Mouse (Mus musculus): Measurements from ENCODE around the gene Actr3b. TPM values are rescaled to one million over a fixed set of nuclear protein-coding genes. Genes with fewer than 3 reads are reported as not detected.

Gene Actr3b
- polyA plus RNA-seq, 1 experiment from 2014 or later: 38.9 TPM

DNA sequence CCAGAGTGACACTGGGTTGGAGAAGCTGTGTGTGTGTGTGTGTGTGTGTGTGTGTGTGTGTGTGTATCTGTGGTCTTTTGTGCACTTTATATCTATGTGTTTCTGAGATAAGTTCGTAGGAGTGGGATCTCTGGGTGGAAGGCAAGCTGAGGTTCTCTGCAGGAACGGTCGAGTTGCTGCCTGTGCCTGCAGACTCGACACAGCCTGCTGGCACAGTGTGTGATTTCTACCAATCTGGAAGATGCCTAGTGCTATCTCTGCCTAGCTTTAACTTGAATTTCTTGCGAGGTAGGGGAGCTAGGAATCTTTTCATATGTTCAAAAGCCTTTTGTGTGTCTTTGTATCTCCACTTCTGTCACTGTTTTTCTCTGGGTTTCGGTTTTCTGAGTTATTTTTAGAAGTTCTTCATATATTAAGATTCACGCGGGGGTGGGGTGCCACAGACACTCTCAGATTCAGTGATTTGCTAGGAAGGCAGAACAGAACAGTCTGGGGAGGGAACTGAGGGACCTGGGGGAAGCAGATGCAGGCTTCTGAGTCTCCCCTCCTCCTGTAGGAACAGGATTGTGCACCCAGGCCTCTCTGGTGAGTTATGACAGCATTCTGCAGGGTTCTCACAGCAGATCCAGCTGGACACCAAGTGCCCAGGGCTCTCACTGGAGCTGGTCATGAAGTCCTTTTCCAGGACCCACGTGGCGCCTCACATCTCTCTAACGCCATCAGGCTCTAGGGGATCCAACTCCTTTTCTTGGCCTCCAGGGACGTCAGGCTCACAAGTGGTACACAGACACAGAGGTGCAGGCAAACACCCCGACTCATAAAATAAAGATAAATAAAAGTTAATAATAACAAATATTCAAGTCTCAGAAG is 14.4 kb downstream of the Actr3b start:
- Histone ChIP-seq H3K36me3 (peaks cover 3% of the 10 kb centered on the region; the same call in 1 of the 2 replicates), H3K4me1 (replicated peaks) (peaks cover 17% of the 10 kb centered on the region), H3K9me3 (replicated peaks) (peaks cover 11% of the 10 kb centered on the region; the same call in 1 of the 2 replicates), H3K27me3 (replicated peaks) (no peaks in the 10 kb centered on the region), H3K9ac (peak overlapping the region; percentile 51), H3K4me3 (no peak overlapping the region), H3K4me2 (peak overlapping the region; percentile 42), H3K27ac (ENCODE audit: poor library complexity, severe bottlenecking) (peak overlapping the region; percentile 42)
- WGBS: 40% methylated on average over 13 of the region's 13 CpGs
- no peak for ATAC-seq (ENCODE audit: insufficient number of reproducible peaks, low FRiP score)

DNA sequence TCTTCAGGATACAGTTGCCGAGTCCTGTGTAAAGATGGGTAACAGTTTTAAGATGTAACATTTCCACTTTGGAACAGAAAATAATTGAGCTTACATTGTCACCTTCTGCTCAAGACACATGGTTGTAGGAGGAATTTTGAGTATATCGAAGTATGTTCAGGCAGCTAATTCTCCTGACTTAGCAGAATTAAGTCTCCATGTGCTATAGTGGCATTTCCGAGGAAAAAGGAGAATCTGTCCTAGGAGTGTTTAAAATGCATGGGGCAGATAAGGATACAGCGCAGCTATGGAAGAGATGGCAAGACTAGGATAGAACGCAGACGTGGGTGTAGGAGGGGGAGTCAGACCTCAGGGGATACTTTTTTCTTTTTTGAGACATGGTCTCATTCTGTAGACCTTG is 31.8 kb downstream of the Actr3b start:
- H3K9ac ChIP-seq: no peak overlapping the region
- H3K36me3 ChIP-seq: no peaks in the 10 kb centered on the region
- ATAC-seq (ENCODE audit: insufficient number of reproducible peaks, low FRiP score): no peak
- no peak overlapping the region for H3K4me3 ChIP-seq
- H3K4me2 ChIP-seq: no peak overlapping the region
- peaks cover 20% of the 10 kb centered on the region for H3K4me1 ChIP-seq (replicated peaks)
- no peaks in the 10 kb centered on the region for H3K27me3 ChIP-seq (replicated peaks)
- no peak overlapping the region for H3K27ac ChIP-seq (ENCODE audit: poor library complexity, severe bottlenecking)
- H3K9me3 ChIP-seq (replicated peaks): no peaks in the 10 kb centered on the region
- WGBS: 64% methylated on average over 6 of the region's 6 CpGs

DNA sequence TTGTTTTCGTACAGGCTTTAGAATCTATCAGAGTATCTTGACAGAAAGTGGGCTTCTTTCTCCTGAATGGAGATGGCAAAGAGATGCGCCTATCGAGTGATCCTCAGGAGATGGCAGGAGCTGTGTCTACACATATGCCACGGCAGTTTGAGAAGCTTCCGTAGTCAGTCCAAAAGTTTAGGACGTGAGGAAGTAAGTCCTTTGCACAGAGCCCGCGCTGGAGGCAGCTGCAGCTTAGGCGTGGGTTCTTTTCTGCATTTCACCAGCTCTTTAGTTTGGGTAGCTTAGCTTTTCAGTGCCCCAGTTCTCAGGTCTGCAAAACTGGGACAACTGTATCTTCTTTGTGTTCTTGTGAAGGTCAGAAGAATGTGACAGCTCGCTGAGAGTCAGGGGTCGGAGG is 38.0 kb downstream of the Actr3b start:
- H3K4me1 ChIP-seq (replicated peaks): peaks cover 22% of the 10 kb centered on the region
- 81% methylated on average over 11 of the region's 11 CpGs for WGBS
- H3K4me3 ChIP-seq: no peak overlapping the region
- H3K36me3 ChIP-seq: no peaks in the 10 kb centered on the region
- no peaks in the 10 kb centered on the region for H3K9me3 ChIP-seq (replicated peaks)
- H3K27ac ChIP-seq (ENCODE audit: poor library complexity, severe bottlenecking): no peak overlapping the region
- no peaks in the 10 kb centered on the region for H3K27me3 ChIP-seq (replicated peaks)
- no peak overlapping the region for H3K4me2 ChIP-seq
- H3K9ac ChIP-seq: no peak overlapping the region
- no peak for ATAC-seq (ENCODE audit: insufficient number of reproducible peaks, low FRiP score)

DNA sequence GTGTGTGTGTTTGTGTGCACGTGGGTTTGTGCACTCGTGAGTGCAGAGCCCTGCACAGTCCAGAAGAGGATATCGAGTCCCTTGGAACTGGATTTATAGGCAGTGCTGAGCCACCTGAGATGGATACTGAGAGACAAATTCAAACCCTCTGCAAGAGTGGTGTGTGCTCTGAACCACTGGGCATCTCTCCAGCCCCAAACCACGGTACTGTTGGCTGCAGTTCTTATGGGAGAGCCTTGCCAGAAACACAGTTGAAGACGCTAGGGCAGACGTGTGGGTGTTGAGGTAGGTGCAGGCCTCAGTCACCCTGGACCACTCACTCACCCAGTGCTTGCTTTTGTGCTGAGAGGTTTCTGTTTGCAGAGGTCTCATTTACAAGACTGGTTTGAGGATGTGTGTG is 41.1 kb downstream of the Actr3b start:
- peaks cover 14% of the 10 kb centered on the region for H3K4me1 ChIP-seq (replicated peaks)
- H3K9ac ChIP-seq: no peak overlapping the region
- H3K27me3 ChIP-seq (replicated peaks): no peaks in the 10 kb centered on the region
- no peak overlapping the region for H3K4me3 ChIP-seq
- H3K27ac ChIP-seq (ENCODE audit: poor library complexity, severe bottlenecking): no peak overlapping the region
- WGBS: 73% methylated on average over 6 of the region's 6 CpGs
- no peak overlapping the region for H3K4me2 ChIP-seq
- ATAC-seq (ENCODE audit: insufficient number of reproducible peaks, low FRiP score): no peak
- no peaks in the 10 kb centered on the region for H3K9me3 ChIP-seq (replicated peaks)
- H3K36me3 ChIP-seq: no peaks in the 10 kb centered on the region

DNA sequence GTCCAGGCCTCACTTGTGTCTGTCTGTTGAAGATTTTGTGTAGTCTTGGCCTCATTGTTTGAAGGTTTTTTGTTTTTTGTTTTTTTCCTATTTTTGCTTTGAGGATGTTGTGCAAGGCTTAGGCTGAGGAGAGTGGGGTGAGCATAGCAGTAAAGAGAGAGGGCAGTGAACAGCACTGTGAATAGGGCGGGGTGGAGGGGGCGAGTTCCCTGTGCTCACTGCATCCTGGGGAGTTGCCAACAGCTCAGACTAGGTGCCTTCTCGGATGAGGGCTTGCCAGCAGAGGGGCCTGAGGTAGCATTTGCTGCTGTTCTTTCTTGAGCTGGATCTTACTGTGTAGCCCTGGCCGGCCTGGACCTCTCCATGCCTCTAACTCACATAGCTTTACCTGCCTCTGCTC is 41.9 kb downstream of the Actr3b start:
- H3K27ac ChIP-seq (ENCODE audit: poor library complexity, severe bottlenecking): no peak overlapping the region
- ATAC-seq (ENCODE audit: insufficient number of reproducible peaks, low FRiP score): no peak
- H3K36me3 ChIP-seq: no peaks in the 10 kb centered on the region
- no peak overlapping the region for H3K4me3 ChIP-seq
- H3K9ac ChIP-seq: no peak overlapping the region
- H3K9me3 ChIP-seq (replicated peaks): no peaks in the 10 kb centered on the region
- peaks cover 14% of the 10 kb centered on the region for H3K4me1 ChIP-seq (replicated peaks)
- WGBS: 77% methylated on average over 4 of the region's 4 CpGs
- no peak overlapping the region for H3K4me2 ChIP-seq
- no peaks in the 10 kb centered on the region for H3K27me3 ChIP-seq (replicated peaks)

DNA sequence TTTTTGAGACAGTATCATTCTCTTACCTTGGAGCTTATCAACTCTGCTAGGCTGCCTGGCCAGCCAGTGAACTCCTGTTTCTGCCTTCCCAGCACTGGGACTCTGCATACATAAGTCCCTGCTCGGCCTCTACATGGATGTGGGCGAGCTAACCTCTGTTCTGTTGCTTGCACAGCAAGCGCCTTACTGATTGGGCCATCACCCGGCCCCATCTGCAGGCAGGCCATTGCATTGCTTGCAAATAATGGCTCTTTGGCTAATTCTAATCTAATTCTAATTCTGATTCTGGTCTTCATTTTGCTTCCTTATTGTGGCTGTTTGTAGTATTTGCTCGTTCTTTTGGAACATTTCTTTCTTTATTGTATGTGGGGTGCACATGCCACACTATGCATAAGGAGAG is 44.8 kb downstream of the Actr3b start:
- Histone ChIP-seq H3K4me2 (no peak overlapping the region), H3K36me3 (no peaks in the 10 kb centered on the region), H3K4me1 (replicated peaks) (peaks cover 6% of the 10 kb centered on the region; the same call in 1 of the 2 replicates), H3K9me3 (replicated peaks) (no peaks in the 10 kb centered on the region), H3K4me3 (no peak overlapping the region), H3K27me3 (replicated peaks) (no peaks in the 10 kb centered on the region), H3K9ac (no peak overlapping the region), H3K27ac (ENCODE audit: poor library complexity, severe bottlenecking) (no peak overlapping the region)
- no peak for ATAC-seq (ENCODE audit: insufficient number of reproducible peaks, low FRiP score)
- WGBS: 83% methylated on average over 5 of the region's 5 CpGs

DNA sequence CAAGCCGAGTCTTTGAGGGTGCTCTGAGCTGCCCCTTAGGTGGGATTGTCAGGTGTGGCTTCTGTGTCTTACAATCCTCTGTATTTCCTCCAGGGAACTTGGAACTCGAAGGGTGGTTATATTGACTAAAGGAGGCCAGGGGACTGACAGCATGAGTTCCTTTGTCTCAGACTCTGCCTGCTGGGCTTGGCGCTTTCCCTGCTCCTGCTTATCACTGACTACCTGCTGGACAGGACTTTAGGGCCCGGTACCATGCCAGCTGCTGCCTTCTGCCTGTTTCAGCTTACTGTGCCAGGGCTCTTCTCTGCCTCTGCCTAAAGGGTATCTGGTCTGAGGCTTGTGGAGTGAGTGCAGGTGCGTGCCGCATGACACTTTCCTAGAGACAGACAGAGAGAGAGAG is 53.1 kb downstream of the Actr3b start:
- no peak for ATAC-seq (ENCODE audit: insufficient number of reproducible peaks, low FRiP score)
- no peaks in the 10 kb centered on the region for H3K27me3 ChIP-seq (replicated peaks)
- H3K4me2 ChIP-seq: no peak overlapping the region
- H3K4me1 ChIP-seq (replicated peaks): 0 out of 2 replicates have a peak, but pooled peaks cover 3% of the 10 kb centered on the region
- H3K27ac ChIP-seq (ENCODE audit: poor library complexity, severe bottlenecking): no peak overlapping the region
- no peak overlapping the region for H3K4me3 ChIP-seq
- 63% methylated on average over 6 of the region's 6 CpGs for WGBS
- H3K9ac ChIP-seq: no peak overlapping the region
- H3K36me3 ChIP-seq: no peaks in the 10 kb centered on the region
- no peaks in the 10 kb centered on the region for H3K9me3 ChIP-seq (replicated peaks)

DNA sequence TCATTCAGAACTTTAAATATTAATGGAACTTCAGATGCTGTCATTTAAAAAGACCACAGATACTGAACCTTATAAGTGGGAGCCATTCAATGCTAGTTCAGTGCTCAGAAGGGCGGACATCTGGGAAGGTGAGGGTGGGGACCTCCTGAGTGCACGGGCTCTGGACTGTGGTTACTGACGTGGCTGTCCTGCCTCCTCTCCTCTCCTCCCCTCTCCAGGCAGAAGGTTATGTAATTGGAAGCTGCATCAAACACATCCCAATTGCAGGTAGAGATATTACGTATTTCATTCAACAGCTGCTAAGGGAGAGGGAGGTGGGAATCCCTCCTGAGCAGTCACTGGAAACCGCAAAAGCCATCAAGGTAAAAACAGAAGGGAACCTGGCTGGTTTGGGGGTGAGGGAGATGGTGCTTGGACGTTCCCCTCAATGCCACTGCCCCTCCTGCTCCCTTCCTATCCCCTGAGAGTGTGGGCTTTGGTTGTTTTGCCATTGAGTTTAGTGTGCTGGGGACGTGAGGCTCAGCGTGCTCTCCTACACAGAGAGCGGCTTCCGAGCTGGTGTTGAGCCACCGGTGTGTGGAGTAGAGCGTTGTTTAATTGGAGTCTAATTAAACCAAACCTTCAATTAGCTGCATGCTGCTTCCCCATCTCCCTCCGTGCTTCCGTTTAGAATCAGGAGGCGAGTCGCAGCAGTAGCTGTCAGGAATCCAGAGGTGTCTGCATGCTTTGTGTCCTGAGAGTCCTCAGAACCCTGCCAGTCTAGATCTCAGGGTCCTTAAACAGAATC is 69.7 kb downstream of the Actr3b start:
- no peak for ATAC-seq (ENCODE audit: insufficient number of reproducible peaks, low FRiP score)
- H3K4me3 ChIP-seq: no peak overlapping the region
- 76% methylated on average over 16 of the region's 16 CpGs for WGBS
- H3K36me3 ChIP-seq: peaks cover 7% of the 10 kb centered on the region; the same call in 1 of the 2 replicates
- H3K4me2 ChIP-seq: no peak overlapping the region
- H3K27me3 ChIP-seq (replicated peaks): no peaks in the 10 kb centered on the region
- no peak overlapping the region for H3K9ac ChIP-seq
- no peaks in the 10 kb centered on the region for H3K4me1 ChIP-seq (replicated peaks)
- no peak overlapping the region for H3K27ac ChIP-seq (ENCODE audit: poor library complexity, severe bottlenecking)
- no peaks in the 10 kb centered on the region for H3K9me3 ChIP-seq (replicated peaks)

DNA sequence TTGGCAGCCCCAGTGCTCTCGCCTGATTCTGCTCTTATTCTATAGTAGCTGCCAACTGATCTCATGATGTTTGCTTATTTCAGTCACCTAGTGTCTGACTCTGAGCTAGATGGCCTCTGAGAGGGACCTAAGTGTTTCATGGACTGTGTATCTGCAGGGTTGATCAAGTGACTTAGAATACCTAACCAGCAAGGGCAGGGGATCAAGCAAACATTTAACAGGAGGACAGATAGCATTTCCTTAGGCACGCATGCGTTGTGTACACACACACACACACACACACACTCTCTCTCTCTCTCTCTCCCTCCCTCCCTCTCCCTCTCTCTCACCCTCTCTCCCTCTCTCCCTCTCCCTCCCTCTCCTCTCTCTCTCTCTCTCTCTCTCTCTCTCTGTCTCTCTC is 71.0 kb downstream of the Actr3b start:
- Histone ChIP-seq H3K9ac (no peak overlapping the region), H3K4me3 (no peak overlapping the region), H3K27me3 (replicated peaks) (no peaks in the 10 kb centered on the region), H3K9me3 (replicated peaks) (no peaks in the 10 kb centered on the region), H3K4me2 (no peak overlapping the region), H3K4me1 (replicated peaks) (no peaks in the 10 kb centered on the region), H3K27ac (ENCODE audit: poor library complexity, severe bottlenecking) (no peak overlapping the region), H3K36me3 (peaks cover 7% of the 10 kb centered on the region; the same call in 1 of the 2 replicates)
- WGBS: 73% methylated on average over 3 of the region's 3 CpGs
- no peak for ATAC-seq (ENCODE audit: insufficient number of reproducible peaks, low FRiP score)

DNA sequence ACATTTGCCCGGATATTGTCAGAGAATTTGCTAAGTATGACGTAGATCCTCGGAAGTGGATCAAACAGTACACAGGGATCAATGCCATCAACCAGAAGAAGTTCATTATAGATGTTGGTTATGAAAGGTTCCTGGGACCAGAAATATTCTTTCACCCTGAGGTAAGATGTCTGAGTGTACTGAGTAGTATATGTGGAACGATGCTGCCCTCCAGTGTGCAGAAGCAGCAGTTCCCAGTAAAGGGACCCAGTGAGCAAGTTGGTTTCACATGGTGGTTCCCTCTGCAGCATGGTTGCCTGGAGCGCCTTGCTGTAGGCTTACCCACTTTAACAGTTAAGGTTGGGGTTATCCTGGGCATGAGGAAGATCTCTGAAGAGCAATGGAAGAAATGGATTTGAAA is 71.8 kb downstream of the Actr3b start:
- ATAC-seq (ENCODE audit: insufficient number of reproducible peaks, low FRiP score): 0 out of 2 replicates have a peak, but pooled peaks have one; percentile 55
- H3K4me3 ChIP-seq: no peak overlapping the region
- no peaks in the 10 kb centered on the region for H3K27me3 ChIP-seq (replicated peaks)
- H3K9me3 ChIP-seq (replicated peaks): no peaks in the 10 kb centered on the region
- H3K9ac ChIP-seq: no peak overlapping the region
- H3K36me3 ChIP-seq: peaks cover 7% of the 10 kb centered on the region; the same call in 1 of the 2 replicates
- no peaks in the 10 kb centered on the region for H3K4me1 ChIP-seq (replicated peaks)
- no peak overlapping the region for H3K27ac ChIP-seq (ENCODE audit: poor library complexity, severe bottlenecking)
- H3K4me2 ChIP-seq: no peak overlapping the region
- WGBS: 70% methylated on average over 5 of the region's 5 CpGs

DNA sequence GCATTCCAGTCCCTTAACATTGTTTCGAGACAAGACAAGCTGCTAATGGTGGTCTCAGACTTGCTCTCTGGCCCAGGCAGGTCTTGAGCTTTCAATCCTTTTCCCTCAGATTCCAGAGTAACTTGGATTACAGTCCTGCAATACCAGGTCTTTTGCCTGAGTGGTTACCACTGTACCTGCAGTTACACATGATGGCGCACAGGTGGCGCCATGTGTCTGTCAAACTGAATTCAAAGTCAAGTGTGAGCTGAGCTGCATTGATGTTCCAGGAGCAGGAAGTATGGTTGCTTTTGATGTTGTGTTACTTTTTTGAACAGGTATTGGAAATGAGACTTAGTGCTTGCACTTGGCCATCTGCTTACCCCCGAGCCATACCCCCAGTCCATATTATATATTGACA is 79.6 kb downstream of the Actr3b start:
- Histone ChIP-seq H3K27ac (ENCODE audit: poor library complexity, severe bottlenecking) (no peak overlapping the region), H3K4me2 (no peak overlapping the region), H3K9ac (no peak overlapping the region), H3K4me1 (replicated peaks) (no peaks in the 10 kb centered on the region), H3K36me3 (no peaks in the 10 kb centered on the region), H3K9me3 (replicated peaks) (no peaks in the 10 kb centered on the region), H3K4me3 (no peak overlapping the region), H3K27me3 (replicated peaks) (no peaks in the 10 kb centered on the region)
- no peak for ATAC-seq (ENCODE audit: insufficient number of reproducible peaks, low FRiP score)
- WGBS: 28% methylated on average over 4 of the region's 4 CpGs

Measured in heart, embryonic 12.5 days (tissue).